Mouse (Mus musculus) megakaryocyte-erythroid progenitor cell, adult 5-6 weeks (primary cell): ENCODE results near the gene Slc43a3. TPM values are rescaled to one million over a fixed set of nuclear protein-coding genes. Genes with fewer than 3 reads are reported as not detected.

Source experiments
- ATAC-seq: replicated peaks from 2 replicates; pipeline ENCODE4 v1.8.0; 2016; ENCODE audit warnings: mild to moderate bottlenecking, inconsistent platforms; ENCODE audit not compliant: severe bottlenecking, poor library complexity, low FRiP score, low TSS enrichment
- total RNA-seq, 2 experiments: library from RNA; stranded (forward) in 1 of 2; stranded (reverse) in 1 of 2; fragments of 200-1000, 215-1000 nt in 1 of 2; fragments of >200 nt in 1 of 2; fragmentation: Nextera tagmentation in 1 of 2; gene quantifications; 2 replicates each; pipeline ENCODE4 v1.2.3; 2014 to 2017

Slc43a3 gene
- total RNA-seq, 2 experiments from 2014 or later = 108 to 137 TPM

DNA sequence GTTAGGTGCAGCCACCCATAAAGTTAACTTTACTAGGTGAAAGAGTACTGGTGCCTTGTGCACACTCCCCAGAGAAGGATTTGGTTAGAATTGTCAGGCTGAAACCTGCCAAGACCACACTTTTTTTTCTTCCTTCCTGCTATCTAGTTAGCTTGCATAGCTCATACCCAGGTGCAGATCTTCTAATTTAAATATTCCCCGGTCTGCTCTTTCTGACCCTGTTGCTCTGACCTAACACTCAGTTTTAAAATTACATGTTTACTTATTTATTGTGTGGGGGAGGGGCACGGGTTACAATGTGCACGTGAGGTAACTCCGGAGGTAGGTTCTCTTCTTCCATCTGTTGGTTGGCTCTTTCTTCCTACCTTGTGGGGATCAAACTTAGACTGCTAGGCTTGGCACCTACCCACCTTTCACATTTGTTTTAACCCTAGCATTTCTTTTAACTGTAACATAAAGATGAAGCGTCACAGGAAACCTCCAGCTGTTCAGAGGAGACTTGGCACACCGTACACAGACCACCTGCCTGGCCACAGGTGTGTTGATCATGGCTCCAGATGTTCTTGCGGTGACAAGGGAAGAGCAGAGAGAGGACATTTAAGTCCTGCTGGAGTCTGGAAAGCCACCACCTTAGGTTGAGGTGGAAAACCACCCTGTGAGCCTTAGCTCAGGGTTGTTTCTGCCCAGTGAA is 27.9 kb downstream of the Slc43a3 start:
- no peak for ATAC-seq

DNA sequence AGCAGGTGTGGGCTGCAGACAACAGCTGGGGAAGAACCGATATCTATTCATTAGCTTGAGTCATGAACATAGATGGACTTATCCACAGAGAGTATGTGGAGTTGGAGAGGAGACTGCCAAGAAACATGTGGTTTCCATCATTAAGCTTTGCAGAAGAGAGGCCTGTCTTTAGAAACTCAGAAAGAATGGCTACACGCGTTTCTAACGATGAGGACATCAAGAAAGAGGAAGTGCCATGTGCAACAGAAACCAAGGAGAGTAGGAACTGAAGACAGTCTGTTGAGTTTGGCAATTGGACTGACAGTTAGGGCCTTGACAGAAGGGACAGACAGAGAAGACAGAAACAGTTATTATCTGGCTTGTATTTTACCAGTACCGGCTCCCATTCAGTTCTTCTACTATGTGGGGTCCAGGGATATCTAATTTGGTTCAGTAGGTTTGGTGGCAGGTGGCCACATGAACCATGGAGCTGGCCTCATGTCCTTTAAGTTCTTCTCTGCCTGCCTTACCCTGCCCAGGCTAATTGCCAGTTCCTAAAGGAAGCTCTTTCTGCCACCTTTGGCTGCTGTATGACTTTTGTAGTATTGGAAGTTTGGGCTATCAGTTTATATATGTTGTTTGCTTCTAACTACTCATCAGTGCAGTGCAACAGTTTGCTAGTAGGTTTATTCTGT is 31.1 kb downstream of the Slc43a3 start:
- no peak for ATAC-seq

DNA sequence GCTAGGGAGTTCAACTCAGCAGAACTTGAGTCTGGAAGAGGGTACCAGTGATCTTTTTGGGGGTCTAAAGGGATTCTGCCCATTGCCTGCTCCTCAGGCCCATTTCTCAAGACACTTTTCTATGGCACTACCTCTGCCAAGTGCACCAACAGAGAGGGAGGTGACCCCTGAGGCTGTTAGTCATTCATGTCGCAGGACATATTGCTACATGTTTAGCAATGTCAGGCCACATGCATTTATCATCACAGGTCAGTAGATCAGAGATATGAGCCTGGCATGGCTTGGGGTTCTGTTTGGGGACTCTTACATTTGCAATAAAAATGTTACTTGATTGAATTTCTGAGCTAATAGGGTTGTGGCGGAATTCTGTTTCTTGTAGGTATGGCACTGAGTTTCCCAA is 39.2 kb downstream of the Slc43a3 start:
- ATAC-seq = no peak

DNA sequence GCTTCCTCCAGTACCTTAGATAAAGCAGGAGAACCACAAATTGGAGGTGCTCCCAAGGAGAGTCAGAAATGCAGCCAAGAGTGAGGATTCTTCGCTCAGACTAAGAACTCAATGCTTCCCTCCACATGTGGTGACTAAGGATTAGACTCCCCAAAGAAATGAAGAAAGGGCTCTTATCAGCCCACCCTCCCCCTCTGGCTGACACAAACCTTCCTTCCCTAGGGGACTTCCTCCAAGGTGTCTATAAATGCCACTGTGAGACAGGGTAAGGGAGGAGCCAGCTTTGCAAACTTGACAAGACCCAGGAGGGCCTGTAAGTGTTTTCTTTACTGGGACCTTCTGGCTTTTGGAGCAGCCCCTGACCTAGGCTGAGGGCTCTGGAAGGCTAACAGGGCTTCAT is 43.8 kb downstream of the Slc43a3 start, which contains the start of gene Prg2:
Prg2 (plus strand) TSS at position 274 of the 400 bp plus-strand sequence.
- peak; percentile 70 for ATAC-seq

DNA sequence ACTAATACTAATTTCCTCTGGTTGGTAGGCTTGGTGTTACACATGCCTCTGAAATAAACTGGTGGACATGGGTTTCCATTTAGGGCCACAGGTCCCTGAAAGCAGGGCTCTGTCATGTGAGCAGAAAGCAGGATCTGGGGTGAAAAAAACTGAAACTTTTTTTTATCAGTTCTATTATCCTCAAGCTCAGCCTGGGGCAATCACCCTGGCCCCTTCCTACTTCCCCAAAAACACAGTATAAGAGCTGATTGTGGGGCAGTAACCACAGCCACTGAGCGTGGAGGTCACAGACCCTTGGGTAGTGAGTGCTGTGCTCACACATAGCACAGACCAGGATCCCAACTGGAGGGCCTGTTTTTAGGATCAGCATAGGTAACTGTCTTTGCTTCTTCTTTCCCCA is 51.6 kb downstream of the Slc43a3 start, which contains the start of gene Prg3:
Prg3 (plus strand) TSS at position 286 of the 400 bp plus-strand sequence.
- peak; percentile 57 for ATAC-seq

DNA sequence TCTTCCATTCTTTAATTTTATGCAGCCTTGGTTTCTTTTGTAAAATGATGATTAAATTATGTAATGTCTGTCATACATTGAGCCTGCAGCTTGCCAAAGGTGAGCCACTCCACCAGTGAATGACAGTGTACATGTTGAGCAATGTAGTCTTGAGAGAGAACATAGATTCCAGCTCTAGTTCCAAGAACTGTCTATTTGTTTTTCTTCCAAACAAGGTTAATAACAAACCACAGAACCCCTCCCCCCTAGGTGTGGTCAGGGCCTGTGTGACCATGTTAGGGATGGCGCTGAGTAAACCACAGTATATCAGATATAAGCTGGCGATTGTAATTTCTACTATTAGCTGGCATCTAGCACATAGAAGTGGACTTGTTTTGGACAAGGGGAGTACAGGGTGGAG is 60.0 kb downstream of the Slc43a3 start:
- ATAC-seq = no peak

DNA sequence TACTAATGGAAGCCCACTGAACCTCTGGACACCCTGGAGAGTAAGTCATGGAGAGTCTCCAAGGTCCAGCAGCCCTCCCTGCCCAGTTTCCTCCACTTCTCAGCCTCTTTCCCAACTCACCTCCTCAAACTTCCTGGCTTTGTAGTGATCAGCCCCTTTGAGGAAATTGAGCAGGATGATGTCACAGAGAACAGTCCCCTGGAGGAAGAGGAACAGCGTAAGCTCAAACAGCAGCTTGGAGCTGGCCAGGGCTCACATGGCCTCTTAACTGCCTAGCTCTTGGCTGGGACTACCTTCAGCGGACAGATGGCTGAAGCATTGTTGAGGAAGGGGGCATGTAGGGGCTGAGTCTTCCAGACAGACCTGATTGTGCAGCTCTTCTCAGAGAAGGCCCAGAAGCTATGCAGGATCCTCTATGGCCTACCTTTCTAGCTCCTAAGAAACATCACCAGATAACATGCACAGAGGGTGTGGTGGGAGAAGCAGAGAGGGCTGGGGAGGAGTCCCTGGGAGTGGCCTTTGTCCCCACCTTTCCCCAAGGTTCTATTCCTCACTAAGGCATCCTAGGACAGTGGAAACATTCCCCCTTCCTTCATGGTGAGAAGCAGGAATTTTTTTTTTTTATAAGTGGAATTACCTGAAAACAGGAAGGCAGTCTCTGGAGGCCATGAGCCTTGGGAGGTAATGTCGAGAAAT is 63.3 kb downstream of the Slc43a3 start:
- no peak for ATAC-seq

DNA sequence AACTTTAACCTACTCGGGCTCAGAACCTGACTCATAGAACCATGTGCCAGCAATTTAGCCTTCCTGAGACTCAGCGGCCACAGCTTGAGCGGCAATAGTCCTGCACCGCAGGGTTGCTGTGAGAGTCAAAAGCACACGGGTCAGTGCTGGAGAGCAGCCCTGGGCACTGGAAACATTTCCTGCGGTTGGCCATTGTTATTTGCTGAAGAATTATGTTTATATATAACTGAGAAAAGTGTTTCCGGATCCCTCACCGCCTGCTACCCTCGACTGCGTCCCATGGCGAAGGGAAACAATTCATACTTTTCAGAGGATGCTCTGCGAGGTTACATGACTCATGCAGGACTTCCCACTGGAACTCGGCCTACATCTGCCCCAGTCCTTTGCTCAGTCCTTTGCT is 65.1 kb downstream of the Slc43a3 start:
- no peak for ATAC-seq

DNA sequence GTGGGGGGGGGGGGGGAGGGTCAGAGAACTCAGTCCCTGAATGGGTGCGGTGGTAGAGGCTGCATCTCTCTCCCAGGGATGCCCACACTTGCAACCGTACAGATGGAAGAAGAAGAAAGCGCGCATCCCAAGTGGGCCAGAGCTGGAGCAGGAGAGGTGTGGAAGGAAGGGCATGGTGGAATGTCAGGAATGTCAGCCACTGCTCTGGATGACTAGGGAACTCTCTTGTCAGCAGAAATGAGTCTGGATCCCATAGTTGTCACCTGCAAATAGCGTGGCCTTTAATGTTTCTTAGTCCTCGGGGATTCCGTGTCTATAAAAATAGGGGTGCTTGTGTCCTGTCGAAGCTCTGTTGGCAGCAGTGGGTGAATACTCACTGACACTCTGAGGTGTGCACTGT is 66.2 kb downstream of the Slc43a3 start:
- ATAC-seq = no peak

DNA sequence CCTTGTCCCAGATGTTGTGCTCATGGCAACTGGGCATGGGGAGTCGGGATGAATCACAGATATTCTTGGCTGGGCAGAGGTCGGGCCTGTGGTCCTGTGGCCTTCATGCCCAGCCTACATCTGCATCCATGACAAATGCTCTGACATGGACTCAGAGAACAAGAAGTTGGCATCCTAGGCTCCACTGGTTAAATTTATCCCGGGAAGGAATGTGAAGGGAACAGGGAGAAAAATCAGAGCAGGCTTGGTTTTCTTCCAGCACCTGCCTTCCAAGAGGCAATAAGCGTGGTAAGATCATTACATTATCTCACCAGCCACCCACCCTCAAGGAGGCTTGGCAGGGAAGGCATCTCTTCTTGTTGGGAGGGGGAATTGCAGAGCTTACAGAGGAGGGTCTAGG is 68.0 kb downstream of the Slc43a3 start:
- ATAC-seq = no peak

DNA sequence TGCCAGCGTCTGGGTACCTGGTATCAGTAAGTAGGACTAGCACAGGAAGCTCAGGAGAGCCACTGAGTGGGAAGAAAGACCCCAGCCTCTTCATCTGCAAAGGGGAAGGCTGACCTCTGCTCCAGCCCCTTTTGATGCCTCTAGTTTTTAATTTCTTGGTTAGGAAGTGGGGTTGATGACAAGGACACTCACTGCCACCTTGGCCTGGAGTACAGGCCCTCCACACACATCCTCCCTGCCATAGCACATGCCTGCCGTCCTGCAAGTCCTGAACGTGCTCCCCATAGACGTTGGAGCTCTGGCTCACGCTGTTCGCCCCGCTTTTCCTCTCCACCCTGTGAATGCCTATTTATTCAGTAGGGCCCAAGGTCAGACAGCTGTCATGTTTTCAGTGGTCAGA is 70.2 kb downstream of the Slc43a3 start:
- ATAC-seq = no peak

DNA sequence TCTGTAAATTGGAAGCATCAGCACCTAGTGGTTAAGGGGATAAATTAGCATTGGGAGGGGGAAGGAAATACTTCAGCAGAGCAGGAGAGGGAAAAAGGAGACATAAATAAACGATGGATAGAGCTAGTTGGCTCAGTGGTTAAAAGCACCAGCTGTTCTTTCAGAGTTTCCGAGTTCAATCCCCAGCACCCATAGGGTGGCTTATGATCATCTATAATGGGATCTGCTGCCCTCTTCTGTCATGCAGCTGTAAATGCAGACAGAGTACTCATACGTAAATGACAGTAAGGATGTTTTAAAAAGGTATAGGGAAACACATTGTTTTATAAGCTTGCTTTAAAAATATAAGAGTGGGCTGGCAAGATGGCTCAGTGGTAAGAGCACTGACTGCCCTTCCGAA is 71.3 kb downstream of the Slc43a3 start:
- ATAC-seq = peak; percentile 31; the same call in 1 of the 2 replicates

Other genes starting within 250 kb of the Slc43a3 start
- gene Zdhhc5, start 221.4 kb upstream of the Slc43a3 start, total RNA-seq (2014; fragmentation: Nextera tagmentation) = 37.6 and 44.6 TPM in 2 replicates
- 23.9 and 37.0 TPM in 2 replicates for gene Zdhhc5, start 221.4 kb upstream of the Slc43a3 start, total RNA-seq (2017)
- 35.4 and 38.0 TPM in 2 replicates for gene Clp1, start 209.2 kb upstream of the Slc43a3 start, total RNA-seq (2014; fragmentation: Nextera tagmentation)
- gene Clp1, start 209.2 kb upstream of the Slc43a3 start, total RNA-seq (2017) = 43.8 and 46.5 TPM in 2 replicates
- 0.39 and 1.6 TPM in 2 replicates for gene Ypel4, start 202.5 kb upstream of the Slc43a3 start, total RNA-seq (2014; fragmentation: Nextera tagmentation)
- gene Ypel4, start 202.5 kb upstream of the Slc43a3 start, total RNA-seq (2017) = 3.7 TPM in 1 of 2 replicates, not detected in the other
- 0.98 TPM in 1 of 2 replicates, not detected in the other for gene Gm19426, start 192.9 kb upstream of the Slc43a3 start, total RNA-seq (2014; fragmentation: Nextera tagmentation)
- gene Gm19426, start 192.9 kb upstream of the Slc43a3 start, total RNA-seq (2017) = not detected in 2 replicates
- not detected in 2 replicates for gene Serping1, start 161.1 kb upstream of the Slc43a3 start, total RNA-seq (2014; fragmentation: Nextera tagmentation)
- gene Serping1, start 161.1 kb upstream of the Slc43a3 start, total RNA-seq (2017) = not detected in 2 replicates
- gene Ube2l6, start 137.8 kb upstream of the Slc43a3 start, total RNA-seq (2014; fragmentation: Nextera tagmentation) = 37.2 and 56.9 TPM in 2 replicates
- gene Ube2l6, start 137.8 kb upstream of the Slc43a3 start, total RNA-seq (2017) = 35.3 and 56.3 TPM in 2 replicates
- gene Smtnl1, start 113.9 kb upstream of the Slc43a3 start, total RNA-seq (2014; fragmentation: Nextera tagmentation) = not detected in 2 replicates
- gene Smtnl1, start 113.9 kb upstream of the Slc43a3 start, total RNA-seq (2017) = not detected in 2 replicates
- 91.6 and 94.6 TPM in 2 replicates for gene Timm10, start 109.6 kb upstream of the Slc43a3 start, total RNA-seq (2014; fragmentation: Nextera tagmentation)
- 48.9 and 88.0 TPM in 2 replicates for gene Timm10, start 109.6 kb upstream of the Slc43a3 start, total RNA-seq (2017)
- 96.3 and 117 TPM in 2 replicates for gene Slc43a1, start 97.7 kb upstream of the Slc43a3 start, total RNA-seq (2014; fragmentation: Nextera tagmentation)
- gene Slc43a1, start 97.7 kb upstream of the Slc43a3 start, total RNA-seq (2017) = 40.1 and 70.3 TPM in 2 replicates
- not detected in 2 replicates for gene Rtn4rl2, start 49.9 kb upstream of the Slc43a3 start, total RNA-seq (2014; fragmentation: Nextera tagmentation)
- gene Rtn4rl2, start 49.9 kb upstream of the Slc43a3 start, total RNA-seq (2017) = not detected in 2 replicates
- gene Prg2, start 43.9 kb downstream of the Slc43a3 start, total RNA-seq (2014; fragmentation: Nextera tagmentation) = not detected in 2 replicates
- gene Prg2, start 43.9 kb downstream of the Slc43a3 start, total RNA-seq (2017) = 0.85 and 3.2 TPM in 2 replicates
- not detected in 2 replicates for gene Prg3, start 51.6 kb downstream of the Slc43a3 start, total RNA-seq (2014; fragmentation: Nextera tagmentation)
- not detected in 2 replicates for gene Prg3, start 51.6 kb downstream of the Slc43a3 start, total RNA-seq (2017)
- gene Ssrp1, start 100.7 kb downstream of the Slc43a3 start, total RNA-seq (2014; fragmentation: Nextera tagmentation) = 245 and 274 TPM in 2 replicates
- 432 and 481 TPM in 2 replicates for gene Ssrp1, start 100.7 kb downstream of the Slc43a3 start, total RNA-seq (2017)
- gene P2rx3, start 100.9 kb downstream of the Slc43a3 start, total RNA-seq (2014; fragmentation: Nextera tagmentation) = 1.1 and 2.0 TPM in 2 replicates
- gene P2rx3, start 100.9 kb downstream of the Slc43a3 start, total RNA-seq (2017) = not detected in 2 replicates
- gene Tnks1bp1, start 111.4 kb downstream of the Slc43a3 start, total RNA-seq (2014; fragmentation: Nextera tagmentation) = 0.20 and 1.2 TPM in 2 replicates
- gene Tnks1bp1, start 111.4 kb downstream of the Slc43a3 start, total RNA-seq (2017) = 0.69 and 1.0 TPM in 2 replicates
- gene Aplnr, start 199.6 kb downstream of the Slc43a3 start, total RNA-seq (2014; fragmentation: Nextera tagmentation) = not detected in 2 replicates
- gene Aplnr, start 199.6 kb downstream of the Slc43a3 start, total RNA-seq (2017) = not detected in 2 replicates